Mouse (Mus musculus) layer of hippocampus, postnatal 14 days (tissue): ENCODE data around the gene Chd1l. TPM values are rescaled to one million over a fixed set of nuclear protein-coding genes. Genes with fewer than 3 reads are reported as not detected.

Experiments used
- DNase-seq, 2 experiments: peaks; one replicate each; pipeline ENCODE4 v3.0.0; 2021 to 2022; ENCODE audit warnings: low spot score in 2 of 2, mixed read lengths in 1 of 2
- total RNA-seq, 2 experiments: library from RNA; stranded (reverse); gene quantifications; 2 replicates each; pipeline ENCODE4 v1.2.3; 2021

Gene Chd1l
- total RNA-seq, 2 experiments from 2014 or later = 8.7 to 11.8 TPM

DNA sequence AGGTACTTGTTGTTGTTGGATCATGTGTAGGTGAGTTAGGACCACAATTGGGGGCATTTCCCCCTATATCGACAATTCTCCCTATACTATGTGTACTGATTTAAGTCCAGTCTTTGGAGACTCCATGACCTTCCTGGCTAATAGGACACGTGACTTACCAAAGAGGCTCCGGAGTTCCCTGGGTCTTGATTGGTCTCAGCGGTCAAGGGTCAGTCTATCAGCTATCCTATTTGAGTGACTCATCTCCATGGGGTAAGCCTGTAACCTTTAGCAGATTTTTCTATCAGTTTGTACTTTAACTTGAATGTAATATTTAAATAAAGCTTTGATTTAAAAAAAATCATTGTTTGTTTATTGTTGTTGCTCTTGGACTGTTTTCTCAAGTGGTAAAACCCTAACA lies 10.7 kb upstream of the Chd1l start:
- DNase-seq = no peak

DNA sequence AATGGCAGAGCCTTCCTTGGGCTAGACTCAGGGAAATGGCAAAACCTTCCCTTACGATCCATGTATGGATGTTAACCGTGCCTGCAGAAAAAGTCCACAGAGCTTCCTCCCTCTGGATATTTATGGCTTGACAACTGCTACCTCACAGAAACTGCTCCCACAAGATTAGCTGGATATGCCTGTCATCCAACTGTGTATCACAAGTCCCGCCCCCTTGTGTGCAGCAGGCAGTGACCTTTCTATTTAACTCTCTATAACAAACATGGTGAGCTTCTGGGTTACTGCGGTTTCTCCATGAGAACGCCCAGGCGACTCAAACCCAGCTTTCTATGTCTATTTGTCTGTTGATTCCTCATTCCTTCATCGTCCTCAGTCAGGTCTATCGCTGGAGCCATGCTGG lies 7.9 kb upstream of the Chd1l start:
- no peak for DNase-seq

DNA sequence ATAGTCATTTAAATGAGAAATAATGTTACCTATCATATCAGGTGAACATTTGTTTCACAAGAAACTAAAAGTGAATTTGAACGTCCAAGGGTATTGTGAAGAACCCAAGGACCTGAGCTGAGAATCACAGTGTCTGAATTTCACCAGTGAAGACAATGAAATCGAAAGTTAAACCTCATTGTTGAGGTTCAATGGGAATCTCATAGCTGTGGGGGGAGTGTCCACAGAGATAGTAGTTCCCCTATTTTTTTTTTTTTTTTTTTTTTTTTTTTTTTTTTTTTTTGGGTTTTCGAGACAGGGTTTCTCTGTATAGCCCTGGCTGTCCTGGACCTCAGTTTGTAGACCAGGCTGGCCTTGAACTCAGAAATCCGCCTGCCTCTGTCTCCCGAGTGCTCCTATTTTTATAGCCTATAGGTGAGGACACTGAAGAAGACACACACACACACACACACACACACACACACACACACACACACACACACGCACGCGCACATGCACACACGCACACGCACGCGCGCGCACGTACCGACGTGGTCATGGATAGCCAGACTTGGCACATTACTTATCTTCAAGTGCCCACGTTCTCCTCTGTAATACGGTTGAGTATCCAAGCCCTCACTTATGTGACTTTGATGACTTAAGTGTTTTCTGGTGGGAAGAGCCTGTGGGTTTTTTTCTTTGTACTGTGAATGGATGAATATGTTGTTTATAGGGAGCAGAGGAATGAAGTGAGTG lies 7.3 kb upstream of the Chd1l start:
- DNase-seq = no peak

DNA sequence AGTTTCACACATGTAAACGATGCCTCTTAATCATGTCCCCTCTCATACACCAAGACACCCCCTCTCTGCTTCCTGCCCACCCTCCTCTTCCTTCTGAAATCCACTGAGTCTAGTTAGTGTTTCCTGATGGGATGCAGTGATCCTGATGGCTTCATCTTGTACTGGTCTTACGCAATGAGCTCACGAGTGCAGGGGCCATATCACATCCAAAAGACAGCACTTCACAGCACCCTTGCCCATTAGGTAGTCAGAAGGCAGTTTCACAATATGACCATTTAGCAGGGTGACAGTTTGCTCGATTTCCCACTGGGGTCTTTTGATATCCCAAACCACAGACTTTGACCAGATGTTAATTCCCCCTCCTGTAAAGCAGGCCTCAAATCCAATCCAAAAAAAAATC lies 5.9 kb upstream of the Chd1l start:
- no peak for DNase-seq

DNA sequence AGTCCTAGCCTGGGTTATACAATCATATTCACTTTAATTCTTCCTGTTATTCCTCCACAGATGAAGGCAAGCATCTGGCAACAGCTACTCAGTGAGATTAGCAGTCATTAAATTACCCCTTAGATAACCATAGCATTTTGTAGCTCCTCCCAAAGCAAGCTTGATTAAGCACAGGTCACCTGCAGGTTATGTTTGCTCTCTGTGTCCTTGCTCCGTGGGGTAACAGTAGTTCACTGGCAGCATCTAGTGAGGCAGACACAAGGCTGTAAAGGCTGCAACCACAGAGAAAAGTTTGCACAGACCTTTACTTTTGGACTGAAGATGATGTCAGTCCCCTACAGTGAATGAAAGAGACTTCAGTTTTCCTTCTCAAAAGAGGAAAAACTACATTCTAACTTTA lies 5.2 kb upstream of the Chd1l start:
- no peak for DNase-seq

DNA sequence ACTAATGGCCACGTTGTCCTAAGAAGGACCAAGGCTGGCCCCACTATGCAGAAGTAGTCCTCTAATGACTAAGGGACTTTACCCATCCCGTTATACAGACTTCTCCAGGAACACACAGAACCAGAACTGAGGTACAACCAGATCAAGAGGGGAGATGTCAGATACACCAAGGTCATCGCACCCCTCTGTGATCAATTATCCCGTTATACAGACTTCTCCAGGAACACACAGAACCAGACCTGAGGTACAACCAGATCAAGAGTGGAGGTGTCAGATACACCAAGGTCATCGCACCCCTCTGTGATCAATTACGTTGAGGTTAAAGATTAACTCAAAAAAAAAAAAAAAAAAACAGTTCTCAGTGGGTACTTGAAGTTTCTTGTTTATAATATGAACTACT lies 1.0 kb upstream of the Chd1l start:
- DNase-seq = no peak

DNA sequence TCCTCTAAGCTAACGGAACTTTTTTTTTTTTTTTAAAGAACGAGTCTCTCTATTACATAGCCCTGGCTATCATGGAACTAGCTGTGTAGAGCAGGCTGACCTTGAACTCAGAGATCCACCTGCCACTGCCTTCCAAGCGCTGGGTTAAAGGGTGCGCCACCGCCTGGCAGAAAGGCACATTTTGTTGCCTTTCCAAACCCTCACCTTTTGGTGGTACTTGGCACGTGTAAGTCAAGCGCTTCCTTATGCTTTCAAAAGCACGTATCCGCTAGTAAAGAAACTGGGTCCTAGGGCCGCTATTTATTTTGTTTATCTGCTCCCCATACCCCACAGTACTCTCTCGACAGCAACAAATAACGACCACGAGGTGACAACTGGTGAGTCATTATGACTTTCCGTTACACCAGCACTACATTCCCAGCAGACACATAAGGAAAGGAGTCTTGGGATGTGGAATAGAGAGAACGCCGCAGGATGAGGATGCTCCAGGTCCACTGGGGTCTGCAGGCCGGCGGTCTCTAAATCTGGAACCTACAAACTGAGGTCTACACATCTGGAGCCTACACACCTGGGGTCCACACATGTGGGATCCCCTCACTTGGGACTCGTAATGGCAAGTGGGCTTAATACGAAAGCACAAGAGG lies 680 bp downstream of the Chd1l start:
- no peak for DNase-seq

DNA sequence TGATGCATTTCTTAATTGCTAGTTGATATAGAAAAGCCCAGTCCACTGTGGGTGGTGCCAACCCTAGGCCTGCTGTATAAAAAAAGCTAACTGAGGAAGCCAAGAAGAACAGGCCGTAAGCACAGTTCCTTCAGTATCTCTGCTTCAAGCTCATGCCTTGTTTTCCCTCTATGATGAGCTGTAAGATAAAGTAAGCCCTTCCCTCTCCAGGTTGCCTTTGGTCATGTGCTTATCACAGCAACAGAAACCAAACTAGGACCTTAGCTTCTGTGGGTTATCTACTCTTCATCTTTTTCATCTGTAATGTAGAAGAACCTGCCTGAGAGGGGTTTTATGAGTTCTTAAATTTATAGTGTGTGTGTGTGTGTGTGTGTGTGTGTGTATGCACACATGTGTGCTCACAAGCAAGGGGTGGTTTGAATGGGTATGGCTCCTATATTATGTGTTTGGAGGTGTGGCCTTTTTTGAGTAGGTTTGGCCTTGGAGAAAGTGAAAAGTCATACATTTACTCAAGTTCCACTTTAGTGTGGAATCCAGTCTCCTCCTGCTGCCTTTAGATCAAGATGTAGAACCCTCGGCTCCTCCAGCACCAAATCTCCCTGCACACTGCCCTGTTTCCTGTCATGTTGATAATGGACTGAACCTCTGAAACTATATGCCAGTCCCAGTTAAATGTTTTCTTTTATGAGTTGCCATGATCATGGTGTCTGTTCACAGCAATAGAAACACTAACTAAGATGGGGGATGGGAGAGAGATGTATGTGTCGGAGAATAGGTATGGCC lies 9.8 kb downstream of the Chd1l start:
- no peak for DNase-seq

DNA sequence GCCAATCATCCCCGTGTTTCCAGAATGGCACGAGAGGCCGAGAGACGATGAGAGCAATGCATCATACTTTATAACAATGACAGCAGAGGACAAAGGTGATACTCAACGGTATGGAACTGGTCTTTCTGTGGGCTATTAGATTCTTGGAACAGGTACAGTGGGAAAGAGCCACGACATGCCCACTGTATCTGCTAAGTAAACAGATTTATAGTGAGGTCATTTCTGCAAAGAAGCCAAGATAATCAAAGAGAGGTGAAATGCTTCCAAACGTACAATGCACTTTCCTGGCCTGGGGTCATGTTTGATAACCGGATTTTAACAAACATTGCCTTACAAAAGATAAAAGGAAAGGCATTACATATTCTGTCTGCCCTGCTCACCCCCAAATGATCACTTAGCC lies 13.2 kb downstream of the Chd1l start:
- DNase-seq = no peak

DNA sequence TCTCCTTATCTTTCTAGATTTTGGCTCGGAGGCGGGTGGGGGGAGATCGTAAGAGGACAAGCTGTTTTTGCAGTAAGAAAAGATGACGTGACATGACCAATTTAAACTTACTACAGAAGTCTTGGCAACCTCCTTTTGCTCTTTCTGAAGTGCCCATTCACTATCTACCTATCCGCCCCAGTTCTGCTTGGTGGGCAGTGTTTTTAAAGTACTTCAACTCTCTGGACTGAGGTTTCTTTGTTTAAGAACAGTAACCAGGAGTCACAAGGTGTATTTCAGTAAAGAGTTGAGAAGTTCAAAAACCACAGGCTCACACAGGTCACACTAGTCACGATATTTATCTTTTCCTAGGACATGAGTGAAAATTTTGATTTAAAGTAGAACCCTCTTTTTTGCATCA lies 14.9 kb downstream of the Chd1l start:
- DNase-seq = no peak

DNA sequence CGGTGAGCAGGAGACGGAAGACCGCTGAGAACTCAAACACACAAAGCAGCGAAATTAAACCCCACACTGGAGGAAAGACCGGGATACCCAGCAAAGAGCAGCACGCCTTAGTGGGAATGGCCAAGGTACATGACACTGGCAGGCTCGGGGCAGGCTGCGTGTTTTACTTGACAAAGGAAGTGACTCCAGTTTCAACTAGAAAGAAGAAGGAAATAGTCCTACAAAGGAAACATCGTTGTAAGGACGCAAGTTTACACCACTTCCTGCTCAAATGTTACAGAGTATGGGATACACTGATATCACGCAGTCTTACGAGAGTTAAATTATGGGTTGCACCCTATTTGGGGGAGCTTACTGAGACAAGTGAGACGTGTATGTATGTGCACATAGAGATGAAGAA lies 15.9 kb downstream of the Chd1l start:
- no peak for DNase-seq

DNA sequence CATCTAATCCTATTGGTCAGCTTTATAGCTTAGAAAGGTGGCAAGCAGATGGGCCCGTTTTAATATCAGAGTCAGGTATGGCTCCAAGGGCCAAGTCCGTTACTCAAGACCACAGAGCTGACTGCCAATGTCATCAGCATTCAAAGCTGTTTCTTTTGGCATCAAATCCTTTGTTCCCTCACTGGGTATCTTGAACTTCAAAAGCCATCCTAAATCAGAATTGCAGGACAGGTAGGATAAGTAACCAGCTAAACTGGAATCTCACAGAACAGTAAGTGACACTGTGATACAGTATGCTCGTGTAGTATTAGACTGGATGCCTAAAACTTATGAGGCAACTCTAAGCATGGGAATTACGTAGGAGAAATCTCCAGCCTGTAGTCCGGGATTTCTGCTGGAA lies 16.9 kb downstream of the Chd1l start:
- no peak for DNase-seq

DNA sequence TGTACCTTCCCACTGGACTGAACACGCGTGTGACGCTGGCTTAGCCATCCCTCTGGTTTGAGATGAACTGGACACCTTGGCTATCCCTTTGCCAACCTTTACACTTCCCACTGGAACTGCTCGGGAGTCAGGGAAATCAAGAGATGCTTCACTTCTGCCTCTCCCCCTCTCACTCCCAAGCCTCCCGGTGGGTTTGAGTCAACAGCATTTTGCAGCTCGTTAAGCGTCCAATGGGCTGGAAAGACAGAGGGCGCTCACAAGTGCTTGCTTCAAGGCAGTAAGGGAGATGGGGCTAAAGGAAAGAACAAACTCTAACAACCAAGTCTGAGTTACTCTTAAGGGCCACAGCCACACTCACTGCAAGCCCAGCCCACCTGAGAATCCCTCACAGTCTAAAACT lies 19.3 kb downstream of the Chd1l start:
- DNase-seq = no peak

DNA sequence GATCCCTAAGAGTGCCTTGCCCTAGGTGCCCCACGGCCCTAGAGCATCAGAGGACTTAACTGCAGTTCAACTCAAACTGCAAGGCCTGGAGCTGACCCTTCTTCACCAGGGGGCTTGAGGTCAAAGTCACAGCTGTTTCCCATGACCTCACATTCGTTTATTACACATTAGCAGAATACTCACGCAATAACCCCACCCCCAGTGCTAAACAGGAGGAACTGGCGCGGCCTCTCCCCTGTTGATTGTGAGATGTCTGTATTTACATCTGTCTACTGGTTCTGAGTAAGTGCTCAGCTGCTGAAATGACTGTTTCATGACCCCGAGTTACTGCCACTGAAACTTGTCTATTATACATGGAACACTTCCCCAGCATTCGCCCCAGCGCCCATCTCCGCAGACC lies 22.3 kb downstream of the Chd1l start:
- DNase-seq = no peak

DNA sequence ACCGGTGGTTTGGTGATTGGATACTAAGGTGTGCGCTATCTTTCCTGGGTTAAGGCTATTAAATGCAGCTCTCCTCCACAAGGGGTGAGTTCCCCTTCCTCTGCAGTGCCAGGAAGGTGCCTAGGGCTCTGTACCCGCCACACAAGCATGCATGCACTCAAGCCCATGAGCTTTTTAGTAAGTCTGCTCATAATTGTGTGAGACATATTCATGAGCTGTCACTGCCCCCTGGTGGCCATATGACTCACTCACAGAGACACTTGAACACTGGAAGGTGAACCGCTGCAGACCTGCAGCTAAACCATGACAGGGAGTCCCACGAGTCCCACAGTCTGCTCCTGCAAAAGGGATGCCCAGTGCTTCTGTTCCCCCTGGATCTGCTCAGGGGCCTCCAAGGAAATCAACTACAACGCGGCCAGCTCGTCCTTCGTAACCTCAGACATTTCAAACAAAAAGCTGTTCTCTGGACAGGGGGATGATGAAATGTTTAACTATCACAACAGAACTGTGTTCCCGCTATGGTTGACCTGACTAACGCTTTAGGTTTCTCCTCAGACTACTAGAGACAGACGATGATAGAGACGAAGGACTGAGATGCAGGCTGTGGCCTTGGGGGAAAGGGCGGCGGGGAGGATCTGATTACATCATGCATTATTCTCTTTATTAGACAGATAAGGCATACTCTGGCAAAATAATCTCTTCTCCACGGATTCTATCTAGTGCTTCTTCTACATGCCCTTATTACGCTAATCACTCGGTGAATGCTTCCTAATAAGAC lies 24.4 kb downstream of the Chd1l start:
- peak; percentile 83 to 90 for DNase-seq

DNA sequence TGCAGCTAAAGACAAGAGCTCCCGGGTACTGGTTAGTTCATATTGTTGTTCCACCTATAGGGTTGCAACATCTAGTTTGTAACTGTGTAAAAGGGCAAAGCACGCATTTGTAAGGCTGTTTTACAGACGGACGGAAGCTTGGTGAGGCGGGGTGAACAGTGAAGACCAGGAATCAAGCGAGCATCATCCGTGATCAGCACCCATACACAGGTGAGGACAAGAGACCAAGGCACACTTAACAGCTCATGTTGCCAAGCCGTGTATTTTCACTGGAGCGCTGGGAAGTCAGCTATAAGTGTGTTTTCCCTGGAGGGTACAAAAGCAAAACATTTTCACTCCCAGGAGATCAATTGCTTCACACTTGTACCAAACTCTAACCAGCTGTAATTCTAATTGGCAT lies 36.2 kb downstream of the Chd1l start:
- DNase-seq = no peak

DNA sequence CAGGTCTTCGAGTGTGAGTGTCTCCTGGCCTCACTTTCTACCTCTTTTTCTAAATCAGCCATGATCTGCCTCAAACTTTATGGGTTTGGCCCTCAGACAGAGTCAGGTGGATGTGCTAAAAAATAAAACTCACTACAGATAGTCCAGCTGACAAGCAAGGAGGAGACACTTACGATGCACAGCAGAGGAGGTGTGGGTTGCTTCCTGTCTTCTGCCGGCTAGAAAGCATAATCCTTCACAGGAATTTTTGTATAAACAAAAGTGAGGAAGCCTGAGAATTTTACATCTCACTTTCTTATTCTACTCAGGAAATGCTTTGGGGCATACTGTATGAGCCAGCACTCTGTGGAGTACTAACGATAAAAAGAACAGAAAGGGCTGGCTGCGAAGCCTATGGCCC lies 45.4 kb downstream of the Chd1l start:
- no peak for DNase-seq

DNA sequence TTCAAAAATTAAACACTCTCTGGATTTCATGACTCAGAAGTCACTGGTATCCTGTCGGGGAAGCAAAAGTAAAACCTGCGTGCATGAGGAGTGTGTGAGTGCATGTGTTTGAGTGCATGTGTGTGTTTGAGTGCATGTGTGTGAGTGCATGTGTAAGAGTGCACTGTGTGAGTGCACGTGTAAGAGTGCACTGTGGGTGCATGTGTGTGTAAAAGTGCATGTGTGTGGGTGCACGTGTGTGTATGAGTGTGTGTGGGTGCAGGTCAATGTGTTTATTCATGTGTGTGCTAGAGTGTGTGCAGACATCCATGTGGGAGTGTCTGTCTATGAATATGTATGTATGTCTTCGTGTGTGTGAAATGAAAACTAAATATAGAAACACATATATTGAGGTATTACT lies 51.4 kb downstream of the Chd1l start:
- DNase-seq = no peak

DNA sequence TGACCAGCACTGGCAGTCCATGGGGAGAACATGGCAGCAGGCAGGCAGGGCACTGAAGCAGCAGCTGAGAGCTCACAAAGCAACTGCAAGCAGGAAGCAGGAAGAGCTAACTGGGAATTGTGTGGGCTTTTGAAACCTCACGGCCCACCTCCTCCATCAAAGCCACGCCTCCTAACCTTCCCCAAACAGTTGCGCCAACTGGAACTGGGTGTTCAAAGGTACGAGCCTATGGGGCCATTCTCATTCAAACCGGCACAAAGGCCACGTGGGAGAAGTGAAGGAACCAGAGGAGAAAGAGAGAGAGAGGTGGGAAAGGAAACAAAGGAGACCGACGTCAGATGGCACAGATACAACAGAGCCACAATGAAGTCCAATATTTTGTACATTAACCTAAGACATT lies 63.8 kb downstream of the Chd1l start:
- DNase-seq = no peak

DNA sequence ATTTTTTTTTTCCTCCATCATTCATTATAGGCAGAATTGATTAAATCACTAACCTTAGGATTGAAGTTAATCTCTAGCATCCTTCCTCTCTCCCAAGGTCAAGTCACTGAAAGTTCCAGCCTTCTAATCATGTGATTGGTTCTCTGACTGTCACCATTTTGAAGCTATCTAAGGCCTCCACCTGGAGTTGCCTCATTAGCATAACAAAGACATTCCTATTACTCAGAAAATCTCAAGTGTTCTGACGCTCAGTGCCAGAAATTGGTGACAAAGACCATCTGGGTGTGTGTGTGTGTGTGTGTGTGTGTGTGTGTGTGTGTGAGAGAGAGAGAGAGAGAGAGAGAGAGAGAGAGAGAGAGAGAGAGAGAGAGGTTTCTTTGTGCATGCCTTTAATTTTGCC lies 69.8 kb downstream of the Chd1l start:
- no peak for DNase-seq

DNA sequence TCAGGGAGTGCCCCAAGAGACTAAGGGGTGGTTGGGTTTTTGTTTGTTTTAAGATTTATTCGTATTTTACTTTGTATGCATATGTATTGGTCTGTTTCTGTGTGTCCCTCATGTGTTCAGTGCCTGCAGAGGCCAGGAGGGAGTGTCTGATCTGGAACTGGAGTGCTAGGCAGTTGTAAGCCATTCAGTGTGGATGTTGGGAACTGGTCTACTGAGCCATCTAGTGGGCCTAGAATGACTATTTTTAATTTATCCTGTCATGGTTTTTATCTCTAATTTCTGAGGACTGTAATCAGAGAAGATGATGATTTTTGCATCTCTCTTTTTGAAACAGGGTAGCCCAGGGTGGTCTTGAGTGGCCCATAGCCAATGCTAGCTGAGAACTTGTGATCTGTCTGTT lies 71.4 kb downstream of the Chd1l start:
- no peak for DNase-seq

DNA sequence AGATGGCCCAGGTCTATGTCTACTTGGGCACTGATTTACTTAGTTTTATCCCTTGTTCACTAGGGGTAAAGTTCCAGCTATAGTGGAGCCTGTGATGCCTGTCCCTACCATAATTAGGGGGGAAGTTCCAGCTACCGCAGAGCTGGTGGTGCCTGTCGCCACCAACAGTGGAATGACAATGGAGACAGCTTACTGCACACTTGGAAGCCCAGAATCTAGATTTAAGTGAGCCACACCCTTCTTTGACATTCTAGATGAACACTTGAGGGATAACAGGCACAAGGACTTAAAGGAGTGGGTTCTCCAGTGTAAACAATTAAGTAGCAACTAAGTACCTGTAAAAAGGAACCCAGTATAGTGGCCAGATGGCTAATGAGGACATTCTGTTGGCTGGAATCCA lies 73.0 kb downstream of the Chd1l start:
- DNase-seq = no peak
